Mouse (Mus musculus): ENCODE measurements around the gene Trpv3. TPM values are rescaled to one million over a fixed set of nuclear protein-coding genes. Genes with fewer than 3 reads are reported as not detected.

Trpv3 gene
- polyA plus RNA-seq, 1 experiment, result 0.86 TPM

DNA sequence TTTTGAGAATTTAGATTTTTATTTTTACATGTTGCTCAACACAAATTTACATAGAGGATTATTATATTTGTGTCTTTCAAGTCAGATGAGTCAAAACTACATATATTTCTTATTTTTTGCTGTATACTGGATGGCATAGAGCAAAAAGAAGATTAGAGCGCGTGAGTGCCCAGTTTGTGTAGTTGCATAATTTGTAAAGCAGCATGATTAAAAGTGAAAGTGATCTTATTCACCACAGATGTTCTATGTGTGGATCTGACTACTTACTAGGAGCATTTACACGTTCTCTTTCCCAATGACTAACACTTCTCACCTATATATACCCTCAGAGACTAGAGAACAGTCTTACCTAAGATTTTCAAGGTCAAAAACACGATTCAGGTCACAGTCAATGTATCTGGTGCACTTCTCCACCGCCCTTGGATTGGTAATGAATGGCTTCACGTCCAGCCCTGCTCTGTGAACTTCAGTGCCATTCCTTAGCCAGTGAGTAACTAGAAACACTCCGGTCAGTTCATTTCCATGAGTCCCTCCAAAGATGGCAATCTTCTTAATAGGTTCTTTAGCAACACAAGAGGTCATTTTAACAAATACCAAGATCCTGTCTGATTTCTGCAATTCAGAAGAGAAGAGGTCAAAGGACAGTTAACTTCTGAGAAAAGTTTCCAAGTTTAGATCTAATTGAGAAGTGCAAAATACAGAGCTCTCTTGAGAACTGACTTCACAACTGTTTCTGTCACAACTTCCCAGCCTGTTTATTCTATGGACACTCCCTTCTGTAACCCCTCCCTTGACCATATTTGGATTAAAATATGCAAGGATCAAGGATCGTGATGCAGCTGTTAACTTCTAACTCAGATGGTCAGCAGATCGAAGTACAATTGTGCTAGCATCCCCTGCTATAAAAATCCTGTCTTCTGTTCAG, 57.0 kb downstream of the Trpv3 start:
- WGBS, result 26% methylated on average over 9 of the region's 9 CpGs
- H3K4me1 ChIP-seq (ENCODE audit: control insufficient read depth, insufficient read depth, insufficient read length, low read length), result peaks cover 9% of the 10 kb centered on the region; the same call in 1 of the 2 replicates
- peak overlapping the region; percentile 99 for H3K27ac ChIP-seq (ENCODE audit: insufficient read depth, low read depth, low read length)
- H3K36me3 ChIP-seq (ENCODE audit: control insufficient read depth, insufficient read depth, low read length), result peaks cover 14% of the 10 kb centered on the region
- no peaks in the 10 kb centered on the region for H3K27me3 ChIP-seq (ENCODE audit: control insufficient read depth, insufficient read depth, low read length)
- H3K4me3 ChIP-seq (ENCODE audit: low read depth, low read length), result peak overlapping the region; percentile 43; the same call in 1 of the 2 replicates
- no peak for TF ChIP-seq CTCF (IDR thresholded peaks at IDR 0.05; ENCODE audit: extremely low read depth, insufficient read length, insufficient replicate concordance, low read depth, low read length)
- no peak for TF ChIP-seq POLR2A (IDR thresholded peaks at IDR 0.05; ENCODE audit: low read depth, low read length)

DNA sequence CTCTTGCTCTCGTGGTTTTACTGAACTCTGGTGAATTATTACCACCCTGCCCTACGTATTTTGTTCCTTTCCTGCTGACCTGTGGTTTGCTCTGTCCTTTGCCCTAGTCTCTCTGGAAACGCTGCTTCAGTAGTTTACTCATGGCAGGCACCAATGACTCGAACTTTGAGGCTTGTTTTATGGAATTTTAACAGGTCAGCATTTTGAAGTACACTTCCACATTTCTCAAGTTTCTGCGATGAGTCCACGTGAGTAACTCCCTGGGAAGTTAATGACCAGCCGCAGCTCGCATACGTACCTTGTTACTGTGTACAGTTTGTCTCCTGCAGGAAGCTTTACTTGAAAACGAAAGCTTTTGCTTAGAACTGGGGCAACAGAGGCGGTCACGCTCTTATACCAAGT, 59.3 kb downstream of the Trpv3 start:
- Histone ChIP-seq H3K27me3 (ENCODE audit: control insufficient read depth, insufficient read depth, low read length) (no peaks in the 10 kb centered on the region), H3K27ac (ENCODE audit: insufficient read depth, low read depth, low read length) (peak overlapping the region; percentile 69), H3K4me3 (ENCODE audit: low read depth, low read length) (no peak overlapping the region), H3K36me3 (ENCODE audit: control insufficient read depth, insufficient read depth, low read length) (peaks cover under 1% of the 10 kb centered on the region; the same call in 1 of the 2 replicates), H3K4me1 (ENCODE audit: control insufficient read depth, insufficient read depth, insufficient read length, low read length) (peaks cover 5% of the 10 kb centered on the region; the same call in 1 of the 2 replicates)
- WGBS, result 6% methylated on average over 12 of the region's 12 CpGs
- no peak for TF ChIP-seq CTCF (IDR thresholded peaks at IDR 0.05; ENCODE audit: extremely low read depth, insufficient read length, insufficient replicate concordance, low read depth, low read length)
- TF ChIP-seq POLR2A (IDR thresholded peaks at IDR 0.05; ENCODE audit: low read depth, low read length), result no peak

DNA sequence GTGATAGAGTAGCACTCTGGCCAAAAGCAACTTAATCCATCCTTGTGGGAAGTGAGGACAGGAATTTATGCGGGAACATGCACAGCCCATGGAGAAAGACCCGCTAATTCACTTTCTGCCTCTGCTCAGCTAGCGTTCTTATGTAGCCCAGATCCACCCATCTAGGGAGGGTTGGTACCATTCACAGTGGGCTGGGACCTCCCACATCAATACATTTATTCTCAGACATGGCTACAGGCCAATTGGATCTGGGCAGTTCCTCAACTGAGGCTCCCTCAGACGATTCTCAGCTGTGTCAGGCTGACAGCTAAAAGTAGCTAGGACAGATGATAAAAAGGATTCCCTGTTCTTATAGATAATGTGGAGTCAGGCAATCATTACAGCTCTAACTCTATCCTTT, 60.2 kb downstream of the Trpv3 start:
- peak overlapping the region; percentile 69; the same call in 1 of the 2 replicates for H3K27ac ChIP-seq (ENCODE audit: insufficient read depth, low read depth, low read length)
- no peaks in the 10 kb centered on the region for H3K27me3 ChIP-seq (ENCODE audit: control insufficient read depth, insufficient read depth, low read length)
- 56% methylated on average over 4 of the region's 4 CpGs for WGBS
- TF ChIP-seq CTCF (IDR thresholded peaks at IDR 0.05; ENCODE audit: extremely low read depth, insufficient read length, insufficient replicate concordance, low read depth, low read length) (no peak), POLR2A (IDR thresholded peaks at IDR 0.05; ENCODE audit: low read depth, low read length) (no peak)
- no peak overlapping the region for H3K4me3 ChIP-seq (ENCODE audit: low read depth, low read length)
- H3K4me1 ChIP-seq (ENCODE audit: control insufficient read depth, insufficient read depth, insufficient read length, low read length), result peaks cover 5% of the 10 kb centered on the region; the same call in 1 of the 2 replicates
- H3K36me3 ChIP-seq (ENCODE audit: control insufficient read depth, insufficient read depth, low read length), result no peaks in the 10 kb centered on the region

DNA sequence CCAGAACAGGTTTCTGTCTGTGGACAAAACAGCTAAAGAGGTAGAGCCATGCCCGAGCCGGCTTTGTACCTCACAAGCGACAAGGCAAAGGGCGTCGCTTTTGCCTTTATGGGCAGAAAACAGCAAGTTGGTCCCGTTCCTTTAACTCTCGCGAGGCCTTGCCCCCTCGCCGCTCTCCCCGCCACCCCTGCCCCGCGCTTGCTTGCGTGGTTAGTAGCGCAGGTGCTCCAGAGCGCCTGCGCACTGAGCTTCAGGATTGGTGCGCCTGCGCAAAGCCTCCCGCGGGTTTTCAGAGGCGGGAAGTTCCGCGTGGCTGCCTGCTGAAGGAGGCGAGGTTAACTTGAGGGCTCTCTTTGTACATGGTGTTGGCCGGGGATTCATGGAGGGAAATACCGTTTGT, 62.3 kb downstream of the Trpv3 start, which contains the start of the genes Aspa, Gm49340 and Spata22:
Gene Aspa (minus strand): TSS at position 155 of the 400 bp plus-strand sequence.
Gene Gm49340 (plus strand): TSS at position 300 of the 400 bp plus-strand sequence.
Gene Spata22 (plus strand): TSS at position 300 of the 400 bp plus-strand sequence.
- no peak for TF ChIP-seq CTCF (IDR thresholded peaks at IDR 0.05; ENCODE audit: extremely low read depth, insufficient read length, insufficient replicate concordance, low read depth, low read length)
- no peak for TF ChIP-seq POLR2A (IDR thresholded peaks at IDR 0.05; ENCODE audit: low read depth, low read length)
- Histone ChIP-seq H3K4me3 (ENCODE audit: low read depth, low read length) (no peak within 1 kb of the TSS), H3K4me1 (ENCODE audit: control insufficient read depth, insufficient read depth, insufficient read length, low read length) (peaks cover 5% of the 10 kb centered on the region; the same call in 1 of the 2 replicates), H3K36me3 (ENCODE audit: control insufficient read depth, insufficient read depth, low read length) (no peaks in the 10 kb centered on the region), H3K27ac (ENCODE audit: insufficient read depth, low read depth, low read length) (no peak within 1 kb of the TSS), H3K27me3 (ENCODE audit: control insufficient read depth, insufficient read depth, low read length) (no peaks in the 10 kb centered on the region)
- WGBS, result 85% methylated on average over 27 of the region's 27 CpGs

DNA sequence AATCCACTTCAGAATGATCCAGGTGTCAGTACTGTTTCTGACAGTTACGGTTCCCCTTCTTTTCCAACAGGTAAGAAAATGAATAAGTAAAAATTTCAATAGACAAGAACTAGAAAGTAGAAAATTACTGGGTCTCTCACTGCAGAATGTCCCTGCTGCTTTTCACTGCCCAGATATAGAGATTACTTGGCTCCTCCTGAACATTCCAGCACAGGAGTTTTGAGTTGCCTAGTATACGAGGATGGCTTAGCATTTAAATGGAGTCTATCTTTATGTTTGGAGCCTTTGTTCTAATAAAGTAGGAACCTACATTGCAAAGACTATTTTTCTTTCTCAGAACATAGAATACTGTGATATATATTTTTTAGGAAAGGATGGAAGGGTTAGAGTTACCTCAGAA, 66.2 kb downstream of the Trpv3 start:
- H3K4me3 ChIP-seq (ENCODE audit: low read depth, low read length), result no peak overlapping the region
- H3K27me3 ChIP-seq (ENCODE audit: control insufficient read depth, insufficient read depth, low read length), result no peaks in the 10 kb centered on the region
- TF ChIP-seq POLR2A (IDR thresholded peaks at IDR 0.05; ENCODE audit: low read depth, low read length) (no peak), CTCF (IDR thresholded peaks at IDR 0.05; ENCODE audit: extremely low read depth, insufficient read length, insufficient replicate concordance, low read depth, low read length) (no peak)
- H3K4me1 ChIP-seq (ENCODE audit: control insufficient read depth, insufficient read depth, insufficient read length, low read length), result no peaks in the 10 kb centered on the region; the same call in 1 of the 2 replicates
- no peaks in the 10 kb centered on the region for H3K36me3 ChIP-seq (ENCODE audit: control insufficient read depth, insufficient read depth, low read length)
- H3K27ac ChIP-seq (ENCODE audit: insufficient read depth, low read depth, low read length), result no peak overlapping the region
- WGBS, result 72% methylated on average over 2 of the region's 2 CpGs

DNA sequence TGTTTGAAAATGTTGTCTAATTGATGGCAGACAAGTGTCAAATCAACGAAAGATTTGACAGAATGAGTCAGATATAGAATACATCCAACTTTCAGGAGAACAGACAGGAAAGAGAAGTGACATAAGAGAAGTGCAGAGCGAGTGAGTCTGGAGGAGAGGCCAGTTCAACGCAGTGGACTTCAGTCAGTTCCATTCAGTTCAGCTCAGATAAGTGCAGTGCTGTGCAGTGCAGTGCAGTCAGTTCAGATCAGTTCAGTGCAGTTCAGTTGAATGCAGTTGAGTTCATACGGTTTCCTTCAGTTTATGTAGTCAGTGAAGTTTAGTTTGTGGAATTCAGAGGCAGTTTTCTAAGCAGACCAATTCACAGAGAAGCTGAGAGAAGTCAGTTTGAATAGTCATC, 69.7 kb downstream of the Trpv3 start:
- 46% methylated on average over 4 of the region's 4 CpGs for WGBS
- Histone ChIP-seq H3K4me3 (ENCODE audit: low read depth, low read length) (no peak overlapping the region), H3K27me3 (ENCODE audit: control insufficient read depth, insufficient read depth, low read length) (no peaks in the 10 kb centered on the region), H3K4me1 (ENCODE audit: control insufficient read depth, insufficient read depth, insufficient read length, low read length) (no peaks in the 10 kb centered on the region; the same call in 1 of the 2 replicates), H3K36me3 (ENCODE audit: control insufficient read depth, insufficient read depth, low read length) (no peaks in the 10 kb centered on the region), H3K27ac (ENCODE audit: insufficient read depth, low read depth, low read length) (peak overlapping the region; percentile 85)
- TF ChIP-seq POLR2A (IDR thresholded peaks at IDR 0.05; ENCODE audit: low read depth, low read length), result no peak

Other genes starting within 250 kb of the Trpv3 start
- 2.0 and 2.6 TPM in 2 replicates for gene Camkk1, start 248.4 kb upstream of the Trpv3 start, polyA plus RNA-seq (2012; rRNA removed)
- gene Ncbp3, start 219.6 kb upstream of the Trpv3 start, polyA plus RNA-seq (2012; rRNA removed), result 0.53 and 1.3 TPM in 2 replicates
- 9.1 and 9.7 TPM in 2 replicates for gene Itgae, start 176.8 kb upstream of the Trpv3 start, polyA plus RNA-seq (2012; rRNA removed)
- 0.84 and 2.5 TPM in 2 replicates for gene Haspin, start 129.1 kb upstream of the Trpv3 start, polyA plus RNA-seq (2012; rRNA removed)
- 0.15 and 0.17 TPM in 2 replicates for gene P2rx5, start 107.0 kb upstream of the Trpv3 start, polyA plus RNA-seq (2012; rRNA removed)
- gene Emc6, start 90.4 kb upstream of the Trpv3 start, polyA plus RNA-seq (2012; rRNA removed), result 38.7 and 43.0 TPM in 2 replicates
- 75.1 and 181 TPM in 2 replicates for gene Tax1bp3, start 90.3 kb upstream of the Trpv3 start, polyA plus RNA-seq (2012; rRNA removed)
- 7.1 and 16.4 TPM in 2 replicates for gene Ctns, start 68.3 kb upstream of the Trpv3 start, polyA plus RNA-seq (2012; rRNA removed)
- 5.6 and 14.8 TPM in 2 replicates for gene Shpk, start 67.9 kb upstream of the Trpv3 start, polyA plus RNA-seq (2012; rRNA removed)
- 0.10 and 0.25 TPM in 2 replicates for gene Trpv1, start 33.1 kb upstream of the Trpv3 start, polyA plus RNA-seq (2012; rRNA removed)
- gene Aspa, start 62.2 kb downstream of the Trpv3 start, polyA plus RNA-seq (2012; rRNA removed), result 1.4 and 9.3 TPM in 2 replicates
- not detected in 2 replicates for gene Gm49340, start 62.4 kb downstream of the Trpv3 start, polyA plus RNA-seq (2012; rRNA removed)
- not detected in 2 replicates for gene Spata22, start 62.4 kb downstream of the Trpv3 start, polyA plus RNA-seq (2012; rRNA removed)
- gene Olfr20, start 83.4 kb downstream of the Trpv3 start, polyA plus RNA-seq (2012; rRNA removed), result 0.22 TPM in 1 of 2 replicates, not detected in the other
- gene Olfr376, start 103.9 kb downstream of the Trpv3 start, polyA plus RNA-seq (2012; rRNA removed), result not detected in 2 replicates
- gene Olfr1, start 132.2 kb downstream of the Trpv3 start, polyA plus RNA-seq (2012; rRNA removed), result not detected in 2 replicates
- gene Olfr378, start 161.1 kb downstream of the Trpv3 start, polyA plus RNA-seq (2012; rRNA removed), result not detected in 2 replicates
- not detected in 2 replicates for gene Olfr380, start 190.1 kb downstream of the Trpv3 start, polyA plus RNA-seq (2012; rRNA removed)
- gene Olfr381, start 224.2 kb downstream of the Trpv3 start, polyA plus RNA-seq (2012; rRNA removed), result not detected in 2 replicates
- gene Olfr382, start 249.8 kb downstream of the Trpv3 start, polyA plus RNA-seq (2012; rRNA removed), result not detected in 2 replicates